Mouse (Mus musculus) cerebellum, postnatal 36 days (tissue): ENCODE measurements at regions not wholly inside any gene's neighbourhood (a gene's known extent, or its start where the extent isn't known, plus 50 kb on each side); places are given as distances from the start of the nearest gene placed in this dataset.

Experiments
- DNase-seq, 2 experiments: peaks; one replicate each; pipeline ENCODE4 v3.0.0; 2021 to 2022; ENCODE audit warnings: mixed read lengths in 2 of 2

GRCm38 (mm10) chr13:41694749-41695419 lies 89.2 kb downstream of the Tmem170b start:
- DNase-seq, result no peak

GRCm38 (mm10) chr13:41696767-41697445 lies 91.2 kb downstream of the Tmem170b start:
- DNase-seq, result no peak

GRCm38 (mm10) chr13:41701345-41701744 lies 95.6 kb downstream of the Tmem170b start:
- no peak for DNase-seq

- no peak for DNase-seq
Measured at GRCm38 (mm10) chr13:41701829-41702231, 96.1 kb downstream of the Tmem170b start.

- no peak for DNase-seq
Measured at GRCm38 (mm10) chr13:41703196-41703595, 97.5 kb downstream of the Tmem170b start.

- DNase-seq, result no peak
Measured at GRCm38 (mm10) chr13:41703618-41704017, 97.9 kb downstream of the Tmem170b start.

GRCm38 (mm10) chr13:41704806-41705205 lies 99.1 kb downstream of the Tmem170b start:
- no peak for DNase-seq

- no peak for DNase-seq
Measured at GRCm38 (mm10) chr13:41705636-41706035, 99.9 kb downstream of the Tmem170b start.

- DNase-seq, result no peak
Measured at GRCm38 (mm10) chr13:41707811-41708210, 102.1 kb downstream of the Tmem170b start.

GRCm38 (mm10) chr13:41709071-41709470 lies 103.4 kb downstream of the Tmem170b start:
- DNase-seq, result no peak

GRCm38 (mm10) chr13:41709475-41710227 lies 103.9 kb downstream of the Tmem170b start:
- peak; percentile 80 to 86 for DNase-seq

- no peak for DNase-seq
Measured at GRCm38 (mm10) chr13:41712616-41713015, 106.9 kb downstream of the Tmem170b start.
